Mouse (Mus musculus) forebrain, postnatal 0 days (tissue): ENCODE measurements at regions not wholly inside any gene's neighbourhood (a gene's known extent, or its start where the extent isn't known, plus 50 kb on each side); places are given as distances from the start of the nearest gene placed in this dataset.

Experiments
- ATAC-seq: fragments of 200-750 bp; cut with Nextera tagmentation; 2 replicates; pipeline ENCODE4 v1.8.0; 2017; ENCODE audit warnings: mild to moderate bottlenecking, moderate library complexity
- DNase-seq: peaks from one replicate; pipeline ENCODE4 v3.0.0-alpha.2; 2015
- H3K27ac ChIP-seq: fragments of 300-500 bp; sonication (generic); 2 replicates; pipeline ENCODE4 v1.5.1; 2014; ENCODE audit warnings: low read depth, mild to moderate bottlenecking, antibody characterized with exemption, low read length, moderate library complexity, mixed read lengths
- H3K27me3 ChIP-seq: fragments of 300-500 bp; sonication (generic); 2 replicates; pipeline ENCODE4 v1.6.1; 2014; ENCODE audit warnings: mild to moderate bottlenecking, low read length, mixed read lengths; ENCODE audit not compliant: insufficient read depth
- H3K36me3 ChIP-seq: fragments of 300-500 bp; sonication (generic); 2 replicates; pipeline ENCODE4 v1.6.1; 2014; ENCODE audit warnings: mild to moderate bottlenecking, moderate library complexity; ENCODE audit not compliant: insufficient read depth
- H3K4me1 ChIP-seq: fragments of 300-500 bp; sonication (generic); 2 replicates; pipeline ENCODE4 v1.6.1; 2014; ENCODE audit warnings: antibody characterized with exemption; ENCODE audit not compliant: insufficient read depth
- H3K4me2 ChIP-seq: fragments of 300-500 bp; sonication (generic); 2 replicates; pipeline ENCODE4 v1.6.1; 2014; ENCODE audit warnings: low read depth, mild to moderate bottlenecking, moderate library complexity
- H3K4me3 ChIP-seq: fragments of 300-500 bp; sonication (generic); 2 replicates; pipeline ENCODE4 v1.5.1; 2014; ENCODE audit warnings: low read depth, low read length, mixed read lengths
- H3K9ac ChIP-seq: fragments of 300-500 bp; sonication (generic); 2 replicates; pipeline ENCODE4 v1.6.1; 2014; ENCODE audit warnings: mild to moderate bottlenecking
- H3K9me3 ChIP-seq: fragments of 300-500 bp; sonication (generic); 2 replicates; pipeline ENCODE4 v1.6.1; 2016; ENCODE audit warnings: low read length
- CTCF ChIP-seq: sonication (generic); IDR thresholded peaks from 2 replicates; pipeline ENCODE4 v1.5.1; 2016; ENCODE audit warnings: antibody characterized with exemption, control low read depth, low read depth
- WGBS: fragments of 180-500 bp; shearing (Covaris S2); extraction: QIAGEN DNeasy Blood & Tissue Kit; methylation state at CpG from one replicate; pipeline ENCODE4 v1.1.7; 2014; 5-methylcytosine and 5-hydroxymethylcytosine counted together

- no peaks in the 10 kb centered on the region for H3K27me3 ChIP-seq
- H3K9me3 ChIP-seq: no peaks in the 10 kb centered on the region
- no peak overlapping the region for H3K4me2 ChIP-seq
- ATAC-seq (no peak), DNase-seq (no peak)
- no peak overlapping the region for H3K9ac ChIP-seq
- TF ChIP-seq CTCF: no peak
- 86% methylated on average over 1 of the region's 1 CpGs for WGBS
- H3K4me3 ChIP-seq: no peak overlapping the region
- no peaks in the 10 kb centered on the region for H3K36me3 ChIP-seq
- no peak overlapping the region for H3K27ac ChIP-seq
- H3K4me1 ChIP-seq: no peaks in the 10 kb centered on the region
Measured at GRCm38 (mm10) chr9:82763651-82764050, 65.7 kb upstream of the Irak1bp1 start.
